Mouse (Mus musculus) thymus, adult 2 months (tissue): Measurements from ENCODE around the gene Slc2a12.

Source experiments
- CTCF ChIP-seq: fragments of 200-500 bp; IDR thresholded peaks from 2 replicates; pipeline ENCODE4 v1.5.1; 2012; ENCODE audit warnings: mild to moderate bottlenecking, control low read depth, low read length, moderate library complexity, borderline replicate concordance; ENCODE audit not compliant: control insufficient read depth, poor library complexity, insufficient read depth; ENCODE audit errors: extremely low read depth
- POLR2A ChIP-seq: fragments of 200-500 bp; IDR thresholded peaks from 2 replicates; pipeline ENCODE4 v1.6.1; 2012; ENCODE audit warnings: mild to moderate bottlenecking, low read length, control low read depth, moderate library complexity; ENCODE audit not compliant: control insufficient read depth, poor library complexity, insufficient read depth; ENCODE audit errors: extremely low read depth

- TF ChIP-seq POLR2A (no peak), CTCF (no peak)
Observed at GRCm38 (mm10) chr10:22718475-22718874, 73.7 kb downstream of the Slc2a12 start.
